Mouse (Mus musculus): ENCODE results near the gene Mad2l1bp.

Mad2l1bp gene

GRCm38 (mm10) chr17:46110402-46111289, 42.7 kb downstream of the Mad2l1bp start, which contains the start of gene Mrps18a:
Gene Mrps18a, plus strand, starts transcription at chr17:46110986.
- DNase-seq (ENCODE audit: low spot score in 2 of 2), result peak; percentile 62 to 82

DNA sequence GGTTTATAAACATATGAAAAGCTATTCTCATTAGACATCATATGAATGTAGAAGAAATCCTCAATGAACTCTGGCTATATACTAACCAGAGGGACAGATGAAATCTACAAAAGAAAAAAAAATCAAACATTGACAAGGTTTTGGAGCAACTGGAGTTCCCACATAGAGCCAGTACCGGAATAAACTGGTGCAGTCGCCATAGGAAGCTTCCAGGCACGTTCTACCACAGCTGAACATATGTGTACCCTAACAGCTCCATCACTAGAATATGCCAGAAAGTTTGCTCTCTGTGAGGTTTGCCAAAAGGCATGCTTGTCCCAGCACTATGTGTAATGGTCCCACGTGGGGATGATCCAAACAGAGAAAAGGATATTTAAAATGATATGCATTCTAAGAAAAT, 45.1 kb downstream of the Mad2l1bp start:
- no peak for DNase-seq (ENCODE audit: low spot score in 2 of 2)

GRCm38 (mm10) chr17:46104487-46104886, 48.9 kb downstream of the Mad2l1bp start:
- DNase-seq (ENCODE audit: low spot score in 2 of 2), result peak in 1 of 2 experiments; percentile 47

DNA sequence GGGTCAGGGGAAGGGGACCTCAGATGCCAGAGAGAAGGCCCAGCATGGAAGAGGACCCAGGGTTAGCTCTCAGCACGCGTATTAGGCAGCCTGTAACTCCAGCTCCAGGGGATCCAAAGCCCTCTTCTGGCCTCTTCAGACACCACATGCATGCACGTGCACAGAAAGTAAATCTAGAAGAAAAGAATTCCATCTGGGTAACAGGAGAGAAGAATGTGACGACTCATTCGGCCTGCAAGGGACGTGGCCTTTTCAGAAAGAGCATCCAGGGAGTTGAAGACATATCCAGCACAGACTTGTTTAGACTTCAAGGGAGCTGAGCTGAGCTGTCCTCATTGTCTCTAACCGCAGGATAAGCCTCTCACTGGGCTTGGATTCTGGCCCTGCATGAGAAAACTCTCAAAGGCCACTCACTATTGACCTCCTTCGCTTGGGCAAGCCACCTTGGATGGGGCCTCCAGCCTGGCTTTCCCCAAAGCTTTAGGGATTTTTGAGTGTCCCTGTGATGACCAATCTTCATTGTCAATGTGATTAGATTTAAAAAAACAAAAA, 50.7 kb downstream of the Mad2l1bp start:
- DNase-seq (ENCODE audit: low spot score in 2 of 2), result no peak

- DNase-seq (ENCODE audit: low spot score in 2 of 2), result no peak
These were observed 51.4 kb downstream of the Mad2l1bp start for GRCm38 (mm10) chr17:46101906-46102305.

DNA sequence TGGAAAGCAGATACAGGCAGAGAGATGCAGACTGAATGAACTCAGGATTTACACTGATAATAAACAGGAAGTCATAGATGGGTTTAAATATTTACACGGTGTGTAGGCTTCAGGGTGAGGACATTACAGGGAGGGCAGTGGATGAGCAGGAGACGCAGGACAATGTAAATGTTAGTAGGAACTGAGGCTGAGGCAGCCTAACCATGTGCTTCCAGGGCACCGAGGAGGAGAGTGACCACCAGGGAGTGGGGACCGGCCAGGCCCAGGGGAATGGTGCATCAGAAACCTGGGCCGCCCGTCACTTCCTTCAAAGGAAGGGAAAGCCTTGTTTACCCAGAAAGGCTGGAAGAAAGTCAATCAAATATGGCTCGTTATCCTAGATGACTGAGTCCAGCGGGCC, 54.8 kb downstream of the Mad2l1bp start:
- no peak for DNase-seq (ENCODE audit: low spot score in 2 of 2)
